14 mouse cellular contexts compared by ENCODE assay signal in genomic region chr19:5824826-5825617, GRCm38 (mm10). TPM values are rescaled to one million over a fixed set of nuclear protein-coding genes. Genes with fewer than 3 reads are reported as not detected.
A peak's percentile ranks its signal among the peaks of the same experiment; 100 is the strongest.
DNase-seq lines count a peak whose midpoint lies in the region; ATAC-seq and TF ChIP-seq lines count a peak whose summit lies in the region.
"Had no signal": no experiment of that assay in that cellular context is flagged by ENCODE, and none has a peak within 500 bp of the region (broad histone marks: within the 10 kb centered on the region; RNA-seq: fewer than 3 reads in every experiment).

No protein-coding gene starts in this region.

- H3K27me3 ChIP-seq in heart, embryonic 16.5 days (ENCODE audit: control insufficient read depth, insufficient read depth, low read length): no peaks in the 10 kb centered on the region
- H3K27me3 ChIP-seq in thymus, adult 2 months (ENCODE audit: control insufficient read depth, insufficient read depth, low read length): no peaks in the 10 kb centered on the region
- no peaks in the 10 kb centered on the region for H3K27me3 ChIP-seq in stomach, postnatal 0 days (ENCODE audit: control insufficient read depth, insufficient read depth, low read length)
- no peaks in the 10 kb centered on the region for H3K27me3 ChIP-seq in midbrain, embryonic 16.5 days (ENCODE audit: control insufficient read depth, insufficient read depth, low read depth, low read length)
- H3K27me3 ChIP-seq: liver, embryonic 15.5 days had no signal

- H3K36me3 ChIP-seq in heart, embryonic 16.5 days (ENCODE audit: control insufficient read depth, insufficient read depth): no peaks in the 10 kb centered on the region
- peaks cover 11% of the 10 kb centered on the region for H3K36me3 ChIP-seq in thymus, adult 2 months (ENCODE audit: control insufficient read depth, insufficient read depth, low read length)
- H3K36me3 ChIP-seq in stomach, postnatal 0 days (ENCODE audit: control insufficient read depth, insufficient read depth, low read length): no peaks in the 10 kb centered on the region; the same call in 1 of the 2 replicates
- H3K36me3 ChIP-seq in midbrain, embryonic 16.5 days (ENCODE audit: control insufficient read depth, insufficient read depth, low read length): no peaks in the 10 kb centered on the region
- H3K36me3 ChIP-seq: forebrain, embryonic 12.5 days; midbrain, embryonic 12.5 days had no signal

- TF ChIP-seq POLR2A in thymus, adult 2 months (IDR thresholded peaks at IDR 0.05; ENCODE audit: control insufficient read depth, extremely low read depth, insufficient read depth, low read length, poor library complexity): no peak

- peak overlapping the region; percentile 50 for H3K4me2 ChIP-seq in heart, embryonic 16.5 days (ENCODE audit: low read depth, low read length)
- H3K4me2 ChIP-seq in stomach, postnatal 0 days (replicated peaks; ENCODE audit: low read depth): no peak overlapping the region
- H3K4me2 ChIP-seq in midbrain, embryonic 16.5 days (ENCODE audit: low read length): no peak overlapping the region
- H3K4me2 ChIP-seq: forebrain, embryonic 12.5 days; liver, embryonic 15.5 days; midbrain, embryonic 12.5 days had no signal

- H3K9me3 ChIP-seq in heart, embryonic 16.5 days (replicated peaks; ENCODE audit: control insufficient read depth, low read length): no peaks in the 10 kb centered on the region
- no peaks in the 10 kb centered on the region for H3K9me3 ChIP-seq in stomach, postnatal 0 days (ENCODE audit: control insufficient read depth, low read length)
- no peaks in the 10 kb centered on the region for H3K9me3 ChIP-seq in midbrain, embryonic 16.5 days (replicated peaks; ENCODE audit: control insufficient read depth, low read length, poor library complexity, severe bottlenecking)
- H3K9me3 ChIP-seq: forebrain, embryonic 12.5 days; G1E; liver, embryonic 15.5 days; midbrain, embryonic 12.5 days had no signal

- no peak for ATAC-seq in heart, embryonic 16.5 days (replicated peaks; ENCODE audit: extremely low read depth, insufficient read depth, low FRiP score)
- ATAC-seq in stomach, postnatal 0 days (ENCODE audit: low FRiP score, low TSS enrichment): no peak
- no peak for ATAC-seq in midbrain, embryonic 16.5 days

- no peak for TF ChIP-seq EP300 in stomach, postnatal 0 days (optimal IDR thresholded peaks at IDR 0.05)

- H3K4me3 ChIP-seq in heart, embryonic 16.5 days (ENCODE audit: low read length): no peak overlapping the region
- H3K4me3 ChIP-seq in thymus, adult 2 months (ENCODE audit: control insufficient read depth, insufficient read depth, low read length): no peak overlapping the region
- no peak overlapping the region for H3K4me3 ChIP-seq in stomach, postnatal 0 days (ENCODE audit: low read depth, low read length)
- H3K4me3 ChIP-seq in midbrain, embryonic 16.5 days (ENCODE audit: low read depth, low read length): no peak overlapping the region
- H3K4me3 ChIP-seq: forebrain, embryonic 12.5 days; liver, embryonic 15.5 days; midbrain, embryonic 12.5 days had no signal

- H3K27ac ChIP-seq in heart, embryonic 16.5 days (ENCODE audit: low read length): peak overlapping the region; percentile 96
- peak overlapping the region; percentile 96 for H3K27ac ChIP-seq in thymus, adult 2 months (ENCODE audit: control insufficient read depth, insufficient read depth, low read length)
- H3K27ac ChIP-seq in stomach, postnatal 0 days (replicated peaks): peak overlapping the region; percentile 36
- H3K27ac ChIP-seq in midbrain, embryonic 16.5 days (ENCODE audit: low read length): no peak overlapping the region
- H3K27ac ChIP-seq: forebrain, embryonic 12.5 days; liver, embryonic 15.5 days; midbrain, embryonic 12.5 days had no signal

- no peak for TF ChIP-seq CTCF in thymus, adult 2 months (IDR thresholded peaks at IDR 0.05; ENCODE audit: borderline replicate concordance, control insufficient read depth, extremely low read depth, insufficient read depth, low read length, poor library complexity)
- no peak for TF ChIP-seq CTCF in stomach, postnatal 0 days (IDR thresholded peaks at IDR 0.05; ENCODE audit: low read depth)

- WGBS in heart, embryonic 16.5 days: 73% methylated on average over 10 of the region's 10 CpGs
- WGBS in thymus, adult 2 months: 81% methylated on average over 10 of the region's 10 CpGs
- 73% methylated on average over 10 of the region's 10 CpGs for WGBS in stomach, postnatal 0 days
- WGBS in midbrain, embryonic 16.5 days: 82% methylated on average over 10 of the region's 10 CpGs

- DNase-seq in heart, adult 18-20 months: no peak
- no peak for DNase-seq in thymus, adult 2 months
- no peak for DNase-seq in thymus, postnatal 10 days (ENCODE audit: low spot score in 2 of 2)
- DNase-seq in cerebellum, postnatal 36 days: peak; percentile 53 to 62
- no peak for DNase-seq in stomach, postnatal 0 days (ENCODE audit: low spot score)
- no peak for DNase-seq in right cerebral cortex, postnatal 4 days
- DNase-seq: gastrocnemius, postnatal 25 days; layer of hippocampus, adult 9-11 months had no signal

- peaks cover 52% of the 10 kb centered on the region for H3K4me1 ChIP-seq in heart, embryonic 16.5 days (ENCODE audit: control insufficient read depth, insufficient read depth, low read length)
- peaks cover 37% of the 10 kb centered on the region for H3K4me1 ChIP-seq in thymus, adult 2 months (replicated peaks; ENCODE audit: control insufficient read depth, insufficient read depth, low read length)
- peaks cover 4% of the 10 kb centered on the region; the same call in 1 of the 2 replicates for H3K4me1 ChIP-seq in stomach, postnatal 0 days (replicated peaks; ENCODE audit: control insufficient read depth, insufficient read depth)
- H3K4me1 ChIP-seq in midbrain, embryonic 16.5 days (ENCODE audit: control insufficient read depth, insufficient read depth, low read length): peaks cover 10% of the 10 kb centered on the region; the same call in 1 of the 2 replicates

- peak overlapping the region; percentile 41; the same call in 1 of the 2 replicates for H3K9ac ChIP-seq in heart, embryonic 16.5 days (ENCODE audit: low read length)
- H3K9ac ChIP-seq in stomach, postnatal 0 days (ENCODE audit: low read length): peak overlapping the region; percentile 4; the same call in 1 of the 2 replicates
- H3K9ac ChIP-seq in midbrain, embryonic 16.5 days (ENCODE audit: low read depth, low read length): no peak overlapping the region
- H3K9ac ChIP-seq: forebrain, embryonic 12.5 days; liver, embryonic 15.5 days; midbrain, embryonic 12.5 days had no signal

RNA-seq across cellular contexts. Expression of gene Frmd8, which starts 50.1 kb away (rescaled TPM):
- polyA plus RNA-seq in heart, embryonic 16.5 days (2015; fragmentation: Nextera tagmentation; extraction: Ambion mirVana): 33.6 and 34.8 TPM in 2 replicates
- total RNA-seq in heart, adult 18-20 months (2021): 10 to 100 TPM in 1 of 2 experiments, 1 to 10 TPM in 1; 7.2 to 10.6 TPM
- polyA plus RNA-seq in thymus, adult 2 months (2012; rRNA removed): 121 and 129 TPM in 2 replicates
- polyA plus RNA-seq in stomach, postnatal 0 days (2015; fragmentation: Nextera tagmentation; extraction: Ambion mirVana): 13.8 and 18.8 TPM in 2 replicates
- polyA plus RNA-seq in midbrain, embryonic 16.5 days (2015; fragmentation: Nextera tagmentation; extraction: Ambion mirVana): 14.7 and 16.5 TPM in 2 replicates

RNA-seq across cellular contexts. Expression of gene Slc25a45, which starts 52.6 kb away (rescaled TPM):
- polyA plus RNA-seq in heart, embryonic 16.5 days (2015; fragmentation: Nextera tagmentation; extraction: Ambion mirVana): 4.6 and 5.0 TPM in 2 replicates
- 1 to 10 TPM; 2.6 to 2.8 TPM for total RNA-seq in heart, adult 18-20 months (2021)
- polyA plus RNA-seq in thymus, adult 2 months (2012; rRNA removed): 57.5 and 57.9 TPM in 2 replicates
- 2.9 and 3.2 TPM in 2 replicates for polyA plus RNA-seq in stomach, postnatal 0 days (2015; fragmentation: Nextera tagmentation; extraction: Ambion mirVana)
- 2.0 and 2.2 TPM in 2 replicates for polyA plus RNA-seq in midbrain, embryonic 16.5 days (2015; fragmentation: Nextera tagmentation; extraction: Ambion mirVana)

RNA-seq across cellular contexts. Expression of gene Scyl1, which starts 53.8 kb away (rescaled TPM):
- polyA plus RNA-seq in heart, embryonic 16.5 days (2015; fragmentation: Nextera tagmentation; extraction: Ambion mirVana): 62.1 and 66.6 TPM in 2 replicates
- total RNA-seq in heart, adult 18-20 months (2021): 10 to 100 TPM; 55.1 to 67.8 TPM
- polyA plus RNA-seq in thymus, adult 2 months (2012; rRNA removed): 107 and 113 TPM in 2 replicates
- 38.1 and 40.9 TPM in 2 replicates for polyA plus RNA-seq in stomach, postnatal 0 days (2015; fragmentation: Nextera tagmentation; extraction: Ambion mirVana)
- polyA plus RNA-seq in midbrain, embryonic 16.5 days (2015; fragmentation: Nextera tagmentation; extraction: Ambion mirVana): 86.3 and 86.6 TPM in 2 replicates

Comparison
In these comparisons a context has a peak if more than half of its experiments do, and no peak if none do; other contexts are left out.
1. DNase-seq: peak in cerebellum, postnatal 36 days (2 of 2); none in heart, adult 18-20 months (0 of 2), thymus, adult 2 months (single experiment), thymus, postnatal 10 days (0 of 2), stomach, postnatal 0 days (single experiment) and right cerebral cortex, postnatal 4 days (single experiment).